Comparison of ENCODE assay signal across 14 mouse cellular contexts in genomic region chr16:10814864-10815263, GRCm38 (mm10). TPM values are rescaled to one million over a fixed set of nuclear protein-coding genes. Genes with fewer than 3 reads are reported as not detected.
A peak's percentile ranks its signal among the peaks of the same experiment; 100 is the strongest.
DNase-seq lines count a peak whose midpoint lies in the region; ATAC-seq and TF ChIP-seq lines count a peak whose summit lies in the region.
"Had no signal": no experiment of that assay in that cellular context is flagged by ENCODE, and none has a peak within 500 bp of the region (broad histone marks: within the 10 kb centered on the region; RNA-seq: fewer than 3 reads in every experiment).

No protein-coding gene starts in this region.

- WGBS in lung, embryonic 14.5 days: 56% methylated on average over 4 of the region's 4 CpGs
- WGBS in lung, adult 2 months: 58% methylated on average over 4 of the region's 4 CpGs

- no peak overlapping the region for H3K9ac ChIP-seq in lung, embryonic 14.5 days
- H3K9ac ChIP-seq: neural tube, embryonic 12.5 days had no signal

- ATAC-seq in lung, embryonic 14.5 days (ENCODE audit: insufficient read depth): peak; percentile 89
- peak; percentile 21 for ATAC-seq in inflammation-experienced regulatory T-cells, adult 6 months

- DNase-seq in lung, embryonic 14.5 days: peak; percentile 74
- no peak for DNase-seq in lung, adult 2 months
- DNase-seq in ZHBTc4 (ENCODE audit: low read depth, low spot score): peak; percentile 25
- peak; percentile 26 for DNase-seq in lung, postnatal 36 days
- no peak for DNase-seq in urinary bladder, adult 18-20 months (ENCODE audit: low spot score in 2 of 2)
- DNase-seq in urinary bladder, adult 2 months (ENCODE audit: low spot score): no peak
- no peak for DNase-seq in left cerebral cortex, adult 9 months (ENCODE audit: low spot score in 2 of 2)
- DNase-seq: cerebellum, adult 9-10 months; right cerebral cortex, postnatal 14 days had no signal

- no peak overlapping the region for H3K4me3 ChIP-seq in lung, embryonic 14.5 days (ENCODE audit: low read depth, low read length)
- no peak overlapping the region for H3K4me3 ChIP-seq in lung, adult 2 months (replicated peaks; ENCODE audit: extremely low read depth, low read depth, low read length)
- H3K4me3 ChIP-seq: neural tube, embryonic 12.5 days had no signal

- no peak overlapping the region for H3K27ac ChIP-seq in lung, embryonic 14.5 days (ENCODE audit: low read depth)
- H3K27ac ChIP-seq: neural tube, embryonic 12.5 days had no signal

- TF ChIP-seq POLR2A in lung, adult 2 months (IDR thresholded peaks at IDR 0.05; ENCODE audit: borderline replicate concordance, extremely low read depth, low read depth, low read length): no peak

- no peak for TF ChIP-seq CTCF in lung, embryonic 14.5 days (IDR thresholded peaks at IDR 0.05; ENCODE audit: low read depth)
- no peak for TF ChIP-seq CTCF in lung, adult 2 months (IDR thresholded peaks at IDR 0.05; ENCODE audit: insufficient read depth, low read length)

- H3K9me3 ChIP-seq in lung, embryonic 14.5 days (ENCODE audit: low read depth, low read length): no peaks in the 10 kb centered on the region
- H3K9me3 ChIP-seq: neural tube, embryonic 12.5 days had no signal

- no peak overlapping the region for H3K4me2 ChIP-seq in lung, embryonic 14.5 days
- H3K4me2 ChIP-seq: neural tube, embryonic 12.5 days had no signal

- no peaks in the 10 kb centered on the region for H3K36me3 ChIP-seq in lung, embryonic 14.5 days (ENCODE audit: insufficient read depth)
- H3K36me3 ChIP-seq: neural tube, embryonic 12.5 days had no signal

- no peaks in the 10 kb centered on the region for H3K27me3 ChIP-seq in lung, embryonic 14.5 days (ENCODE audit: insufficient read depth, low read length)
- H3K27me3 ChIP-seq: neural tube, embryonic 12.5 days had no signal

- H3K4me1 ChIP-seq in lung, embryonic 14.5 days (ENCODE audit: insufficient read depth): no peaks in the 10 kb centered on the region
- 0 out of 2 replicates have a peak, but pooled peaks cover 2% of the 10 kb centered on the region for H3K4me1 ChIP-seq in lung, adult 2 months (ENCODE audit: control insufficient read depth, insufficient read depth, low read length)
- H3K4me1 ChIP-seq: neural tube, embryonic 12.5 days had no signal

RNA-seq across cellular contexts. Expression of gene Gm11172, which starts 2.1 kb away (rescaled TPM):
- not detected in 2 replicates for polyA plus RNA-seq in lung, embryonic 14.5 days (2014; fragmentation: Nextera tagmentation; extraction: Ambion mirVana)
- polyA plus RNA-seq in lung, adult 2 months (2012; rRNA removed): not detected in 2 replicates
- not detected for polyA plus RNA-seq in inflammation-experienced regulatory T-cells, adult 6 months (2017; shearing (Covaris generic))
- not detected in 2 replicates for polyA plus RNA-seq in urinary bladder, adult 2 months (2012; rRNA removed)
- polyA plus RNA-seq: heart, embryonic 16.5 days; kidney, embryonic 16.5 days; neural tube, embryonic 12.5 days; stomach, embryonic 16.5 days had no signal

RNA-seq across cellular contexts. Expression of gene Prm1, which starts 9.2 kb away (rescaled TPM):
- polyA plus RNA-seq in lung, embryonic 14.5 days (2014; fragmentation: Nextera tagmentation; extraction: Ambion mirVana): not detected in 2 replicates
- 0.36 and 1.8 TPM in 2 replicates for polyA plus RNA-seq in lung, adult 2 months (2012; rRNA removed)
- 1 to 10 TPM in 1 of 3 experiments, not detected in 2; 1.1 TPM for polyA plus RNA-seq in inflammation-experienced regulatory T-cells, adult 6 months (2017; shearing (Covaris generic))
- not detected in 2 replicates for polyA plus RNA-seq in urinary bladder, adult 2 months (2012; rRNA removed)
- polyA plus RNA-seq: kidney, embryonic 16.5 days; neural tube, embryonic 12.5 days; stomach, embryonic 16.5 days had no signal

RNA-seq across cellular contexts. Expression of gene Prm2, which starts 18.9 kb away (rescaled TPM):
- polyA plus RNA-seq in lung, embryonic 14.5 days (2014; fragmentation: Nextera tagmentation; extraction: Ambion mirVana): not detected in 2 replicates
- 0.83 and 1.8 TPM in 2 replicates for polyA plus RNA-seq in lung, adult 2 months (2012; rRNA removed)
- polyA plus RNA-seq in inflammation-experienced regulatory T-cells, adult 6 months (2017; shearing (Covaris generic)): not detected
- not detected in 2 replicates for polyA plus RNA-seq in urinary bladder, adult 2 months (2012; rRNA removed)
- polyA plus RNA-seq: heart, embryonic 16.5 days; kidney, embryonic 16.5 days; neural tube, embryonic 12.5 days; stomach, embryonic 16.5 days had no signal

RNA-seq across cellular contexts. Expression of gene Rmi2, which starts 20.0 kb away (rescaled TPM):
- polyA plus RNA-seq in lung, embryonic 14.5 days (2014; fragmentation: Nextera tagmentation; extraction: Ambion mirVana): 4.3 and 4.8 TPM in 2 replicates
- 0.38 and 1.0 TPM in 2 replicates for polyA plus RNA-seq in lung, adult 2 months (2012; rRNA removed)
- polyA plus RNA-seq in inflammation-experienced regulatory T-cells, adult 6 months (2017; shearing (Covaris generic)): 1 to 10 TPM; 1.2 to 1.4 (median 1.2) TPM
- polyA plus RNA-seq in urinary bladder, adult 2 months (2012; rRNA removed): 0.31 and 0.66 TPM in 2 replicates

RNA-seq across cellular contexts. Expression of gene Prm3, which starts 24.1 kb away (rescaled TPM):
- polyA plus RNA-seq in lung, embryonic 14.5 days (2014; fragmentation: Nextera tagmentation; extraction: Ambion mirVana): not detected in 2 replicates
- polyA plus RNA-seq in lung, adult 2 months (2012; rRNA removed): not detected in 2 replicates
- polyA plus RNA-seq in inflammation-experienced regulatory T-cells, adult 6 months (2017; shearing (Covaris generic)): not detected
- not detected in 2 replicates for polyA plus RNA-seq in urinary bladder, adult 2 months (2012; rRNA removed)
- polyA plus RNA-seq: heart, embryonic 16.5 days; kidney, embryonic 16.5 days; neural tube, embryonic 12.5 days; stomach, embryonic 16.5 days had no signal

Comparison
In these comparisons a context has a peak if more than half of its experiments do, and no peak if none do; other contexts are left out.
1. DNase-seq: peak in lung, embryonic 14.5 days (single experiment), ZHBTc4 (single experiment) and lung, postnatal 36 days (single experiment); none in lung, adult 2 months (single experiment), urinary bladder, adult 18-20 months (0 of 2), urinary bladder, adult 2 months (single experiment) and left cerebral cortex, adult 9 months (0 of 2).